Mouse (Mus musculus) embryonic fibroblast, embryonic 13.5 days (primary cell): ENCODE data around the gene Cryl1. TPM values are rescaled to one million over a fixed set of nuclear protein-coding genes. Genes with fewer than 3 reads are reported as not detected.

Experiments used
- H3K27ac ChIP-seq: 2 replicates; pipeline ENCODE4 v1.5.1; 2012; ENCODE audit warnings: low read length, control low read depth, inconsistent platforms; ENCODE audit not compliant: insufficient read depth
- H3K4me1 ChIP-seq: 2 replicates; pipeline ENCODE4 v1.6.1; 2011; ENCODE audit warnings: low read length; ENCODE audit not compliant: control insufficient read depth, insufficient read depth
- H3K4me3 ChIP-seq: 2 replicates; pipeline ENCODE4 v1.5.1; 2011; ENCODE audit warnings: mild to moderate bottlenecking, control low read depth, low read length; ENCODE audit not compliant: insufficient read depth
- CTCF ChIP-seq: IDR thresholded peaks from 2 replicates; pipeline ENCODE4 v1.5.1; 2011; ENCODE audit warnings: mild to moderate bottlenecking, control low read depth, low read length, moderate library complexity, borderline replicate concordance; ENCODE audit not compliant: insufficient read depth
- POLR2A ChIP-seq: IDR thresholded peaks from 2 replicates; pipeline ENCODE4 v1.6.1; 2011; ENCODE audit warnings: low read depth, mild to moderate bottlenecking, control low read depth, low read length, moderate library complexity
- polyA plus RNA-seq: library from polyadenylated mRNA; stranded (reverse); fragments of >200 nt; gene quantifications from 2 replicates; pipeline ENCODE4 v1.2.4, GENCODE M21; 2011; ENCODE audit warnings: low read depth; ENCODE audit not compliant: missing spikeins, insufficient read length

The Cryl1 gene
- polyA plus RNA-seq, 1 experiment = 12.9 TPM

DNA sequence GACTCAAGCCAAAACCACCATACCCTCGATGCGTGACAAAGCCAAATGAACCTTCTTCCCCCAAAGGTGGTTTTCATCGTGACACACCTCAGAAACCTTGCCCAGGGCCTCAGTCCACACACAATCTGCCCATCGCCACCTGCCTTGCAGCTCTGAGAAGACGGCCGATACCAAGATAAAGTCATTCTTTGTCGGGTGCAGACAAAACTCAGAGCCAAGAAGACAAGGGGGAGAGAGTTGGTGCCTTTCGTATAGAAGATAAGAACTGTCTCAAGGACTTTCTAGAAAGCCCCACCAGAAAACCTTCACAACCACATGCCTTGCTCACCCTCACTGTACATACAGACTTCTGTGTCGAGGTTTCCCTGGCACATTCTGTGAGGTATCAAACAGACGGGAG, 48.4 kb downstream of the Cryl1 start:
- no peak for TF ChIP-seq CTCF
- no peak for TF ChIP-seq POLR2A
- Histone ChIP-seq H3K4me3 (no peak overlapping the region), H3K27ac (no peak overlapping the region), H3K4me1 (0 out of 2 replicates have a peak, but pooled peaks cover 6% of the 10 kb centered on the region)

DNA sequence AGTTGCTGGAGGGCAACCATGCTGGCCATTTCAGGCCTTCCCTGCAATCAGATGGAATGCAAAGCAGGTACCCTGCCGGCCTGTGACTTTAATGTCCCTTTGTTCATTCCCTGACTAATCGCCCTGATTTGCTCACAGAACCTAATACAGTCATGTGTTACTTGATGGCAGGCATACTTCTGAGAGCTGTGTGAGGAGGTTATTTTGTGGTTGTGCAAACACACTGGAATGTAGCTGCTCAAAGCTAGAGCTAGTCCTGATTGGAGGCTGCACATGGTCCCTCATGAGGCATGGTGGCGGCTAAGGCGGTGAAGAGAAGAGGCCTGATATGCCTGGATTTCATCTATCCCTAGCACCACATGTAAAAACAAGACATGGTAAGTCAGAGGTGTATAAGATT, 50.2 kb downstream of the Cryl1 start:
- Histone ChIP-seq H3K4me3 (no peak overlapping the region), H3K27ac (peak overlapping the region; percentile 37; the same call in 1 of the 2 replicates), H3K4me1 (0 out of 2 replicates have a peak, but pooled peaks cover 6% of the 10 kb centered on the region)
- TF ChIP-seq POLR2A (no peak), CTCF (no peak)

DNA sequence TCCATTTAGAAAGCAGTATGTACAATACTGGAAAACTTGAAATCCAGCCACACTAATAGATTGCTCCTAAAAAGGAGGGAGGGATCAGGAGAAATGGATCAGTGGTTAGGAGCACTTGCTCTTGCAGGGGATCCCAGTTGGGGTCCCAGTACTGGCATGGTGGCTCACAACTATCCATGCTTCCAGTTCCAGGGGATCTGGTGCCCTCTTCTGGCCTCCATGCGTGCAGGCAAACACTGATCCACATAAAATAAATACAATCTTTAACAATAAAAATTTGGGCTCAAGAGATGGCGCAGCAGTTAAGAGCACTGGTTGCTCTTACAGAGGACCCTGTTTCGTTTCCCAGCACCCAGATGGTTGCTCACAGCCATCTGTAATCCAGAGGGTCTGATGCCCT, 52.2 kb downstream of the Cryl1 start:
- 0 out of 2 replicates have a peak, but pooled peaks cover 6% of the 10 kb centered on the region for H3K4me1 ChIP-seq
- no peak overlapping the region for H3K27ac ChIP-seq
- TF ChIP-seq CTCF = no peak
- H3K4me3 ChIP-seq = no peak overlapping the region

DNA sequence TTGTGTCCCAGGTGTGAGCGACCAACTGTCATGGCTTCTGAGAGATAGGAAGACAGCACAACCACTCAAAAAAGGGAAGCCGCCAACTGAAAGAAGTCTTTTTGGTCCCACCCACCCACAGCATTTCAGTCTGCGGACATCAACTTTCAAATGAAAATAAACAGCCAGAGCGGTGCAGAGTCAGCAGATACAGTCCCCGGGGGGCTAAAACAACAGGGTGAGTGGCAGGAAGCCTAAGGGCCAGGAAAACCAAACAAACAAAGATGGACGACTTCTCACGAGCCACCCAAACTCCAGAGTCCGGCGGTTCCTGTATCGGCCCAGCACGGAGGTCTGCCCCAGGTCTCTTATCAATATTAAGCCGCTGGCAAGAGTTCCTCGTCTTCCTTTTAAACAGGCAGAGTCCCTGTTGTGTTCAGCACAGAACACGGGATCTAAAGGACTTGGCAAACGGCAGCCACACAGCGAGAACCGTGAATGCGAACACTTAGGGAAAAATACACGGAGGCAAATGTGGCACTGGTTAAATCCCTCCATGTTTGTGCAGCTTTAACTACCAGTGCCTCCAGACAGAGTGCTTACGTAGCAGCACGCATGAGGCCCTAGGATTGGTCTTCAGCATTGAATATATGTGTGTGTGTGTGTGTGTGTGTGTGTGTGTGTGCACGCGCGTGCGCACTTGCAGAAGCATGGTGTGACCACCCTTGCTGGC, 53.4 kb downstream of the Cryl1 start:
- 0 out of 2 replicates have a peak, but pooled peaks cover 6% of the 10 kb centered on the region for H3K4me1 ChIP-seq
- no peak overlapping the region for H3K27ac ChIP-seq
- no peak overlapping the region for H3K4me3 ChIP-seq
- TF ChIP-seq POLR2A (no peak), CTCF (no peak)

DNA sequence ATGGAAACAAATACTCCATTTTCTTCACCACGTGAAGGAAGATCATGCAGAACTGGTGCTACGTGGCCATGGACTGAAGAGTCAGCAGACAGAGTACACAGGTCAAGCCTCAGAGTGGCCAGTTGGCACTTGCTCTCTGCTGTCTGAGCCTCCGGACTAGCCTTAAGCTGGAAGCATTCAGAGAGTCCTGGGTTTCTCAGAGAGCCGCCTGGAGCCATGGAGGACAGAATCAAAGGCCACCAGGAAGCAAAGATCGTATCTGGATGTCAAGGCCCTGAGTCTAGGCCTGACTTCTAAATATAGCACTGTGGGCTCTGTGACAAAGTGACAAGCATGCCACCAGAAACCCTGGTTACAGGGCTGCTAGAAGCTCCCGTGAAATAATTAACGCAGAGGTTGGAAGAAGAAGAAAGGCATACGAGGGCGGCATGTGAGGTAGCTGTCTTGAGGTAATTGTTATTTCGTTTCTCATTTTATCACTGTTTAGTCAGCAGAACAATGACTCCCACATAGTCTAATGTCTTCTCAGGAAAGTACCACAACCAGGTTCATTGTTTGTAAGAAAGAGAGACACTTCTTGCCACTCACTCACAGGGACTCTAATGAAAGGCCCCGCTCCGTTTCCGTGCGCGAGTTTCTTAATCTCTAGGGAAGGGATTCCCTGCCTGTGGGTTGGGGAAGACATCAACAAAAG, 55.1 kb downstream of the Cryl1 start:
- H3K4me1 ChIP-seq = peaks cover 5% of the 10 kb centered on the region; the same call in 1 of the 2 replicates
- TF ChIP-seq CTCF (no peak), POLR2A (no peak)
- no peak overlapping the region for H3K4me3 ChIP-seq
- no peak overlapping the region for H3K27ac ChIP-seq

DNA sequence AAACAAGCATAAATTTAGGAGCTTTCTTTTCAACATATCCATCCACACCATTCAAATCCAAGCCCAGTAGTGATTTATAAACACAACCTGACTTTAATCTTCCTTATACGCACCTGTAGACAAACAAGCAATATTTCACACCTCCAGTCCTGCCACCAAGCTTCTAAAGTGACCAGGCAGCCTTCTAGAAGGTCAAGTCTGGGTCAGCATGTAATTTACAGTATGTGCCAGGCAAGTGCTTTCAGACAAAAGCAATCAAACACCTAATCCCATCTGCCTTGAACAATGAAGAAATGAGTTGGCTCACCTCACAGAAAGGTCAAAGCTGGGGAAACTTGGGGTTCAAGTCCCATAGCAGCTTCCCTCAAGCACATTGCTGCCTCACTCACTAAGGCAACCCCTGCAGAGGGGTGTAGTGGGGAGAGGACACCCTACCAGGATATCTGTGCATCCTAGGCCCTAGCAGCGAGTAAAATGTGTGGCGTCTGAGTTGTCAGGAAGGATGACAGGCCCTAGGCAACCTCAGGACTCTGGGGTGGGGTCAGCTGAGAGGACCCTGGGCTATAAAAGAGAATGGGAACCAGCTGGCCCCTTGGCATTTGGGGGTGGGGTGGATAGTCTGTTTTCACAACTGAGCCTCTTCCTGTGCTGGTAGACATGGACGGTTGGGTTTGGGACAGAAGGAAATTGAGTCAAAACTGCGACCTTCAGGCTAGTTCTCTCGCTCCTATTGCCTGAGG, 55.8 kb downstream of the Cryl1 start:
- TF ChIP-seq CTCF (no peak), POLR2A (no peak)
- peaks cover 2% of the 10 kb centered on the region; the same call in 1 of the 2 replicates for H3K4me1 ChIP-seq
- H3K27ac ChIP-seq = no peak overlapping the region
- H3K4me3 ChIP-seq = no peak overlapping the region

DNA sequence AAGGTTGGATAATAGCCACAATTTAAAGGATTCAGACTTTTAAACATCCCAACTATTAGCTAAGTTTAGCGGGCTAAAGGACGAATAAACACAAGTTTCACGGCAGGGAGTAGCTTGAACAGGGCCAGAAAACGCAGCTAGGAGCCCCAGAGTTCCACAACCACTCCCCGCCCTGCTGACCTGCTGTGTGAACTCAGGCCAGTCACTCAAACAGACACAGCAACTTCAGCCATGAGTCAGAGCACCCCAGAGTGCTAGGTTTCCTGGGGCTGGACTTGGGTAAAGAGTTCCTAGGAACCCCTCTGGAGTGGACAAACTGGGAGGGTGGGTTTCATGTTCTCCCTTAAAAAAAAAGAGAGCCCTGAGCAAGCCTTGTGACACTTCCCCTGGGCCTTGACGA, 59.7 kb downstream of the Cryl1 start:
- TF ChIP-seq CTCF = no peak
- no peak for TF ChIP-seq POLR2A
- H3K27ac ChIP-seq = peak overlapping the region; percentile 35; the same call in 1 of the 2 replicates
- peaks cover 2% of the 10 kb centered on the region; the same call in 1 of the 2 replicates for H3K4me1 ChIP-seq
- no peak overlapping the region for H3K4me3 ChIP-seq

DNA sequence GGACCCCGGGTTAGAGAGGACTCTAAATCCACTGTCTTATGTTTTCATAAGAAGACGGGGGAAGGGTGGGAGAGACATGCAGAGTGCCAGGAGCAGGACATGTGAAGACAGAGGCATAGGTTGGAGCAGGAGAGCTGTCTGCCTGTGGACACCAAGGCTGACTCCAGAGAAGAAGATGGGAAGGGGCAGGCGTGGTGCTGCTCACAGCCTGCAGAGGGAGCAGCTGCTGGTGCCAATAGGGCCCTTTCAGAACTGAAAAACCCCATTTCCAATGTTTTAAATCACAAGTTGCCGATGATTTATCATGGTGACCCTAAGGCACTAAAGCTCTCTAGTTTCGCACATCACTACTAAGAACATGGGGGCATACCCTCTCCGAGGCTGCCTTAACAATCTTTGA, 63.5 kb downstream of the Cryl1 start:
- H3K27ac ChIP-seq = peak overlapping the region; percentile 31; the same call in 1 of the 2 replicates
- H3K4me3 ChIP-seq = no peak overlapping the region
- H3K4me1 ChIP-seq = peaks cover 2% of the 10 kb centered on the region; the same call in 1 of the 2 replicates
- TF ChIP-seq POLR2A (no peak), CTCF (peak; percentile 13; the same call in 1 of the 2 replicates)

DNA sequence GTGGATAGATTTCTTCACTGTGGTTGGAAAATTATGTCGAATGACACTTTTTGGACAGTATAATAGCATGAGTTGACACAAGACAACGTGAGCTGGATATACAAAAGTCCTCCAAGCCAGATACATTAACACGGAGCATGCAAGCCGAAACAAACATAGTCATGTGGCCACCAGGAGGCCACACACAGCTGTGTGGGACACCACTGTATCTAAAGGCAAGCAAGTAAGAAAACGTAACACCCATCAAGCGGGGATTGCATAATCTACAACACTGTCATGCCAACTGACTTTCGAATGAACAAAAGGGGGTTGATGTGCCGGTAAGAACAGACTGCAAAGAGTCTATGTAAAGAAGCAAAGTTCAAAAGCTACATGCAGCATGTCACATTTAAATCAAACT, 65.8 kb downstream of the Cryl1 start:
- TF ChIP-seq POLR2A = no peak
- TF ChIP-seq CTCF = no peak
- H3K4me3 ChIP-seq = no peak overlapping the region

More for the DNA sequence above, 65.8 kb downstream of the Cryl1 start:
- H3K4me1 ChIP-seq = no peaks in the 10 kb centered on the region
- no peak overlapping the region for H3K27ac ChIP-seq
